Mouse (Mus musculus) spleen, adult 2 months (tissue): ENCODE results near the gene Slc6a6. TPM values are rescaled to one million over a fixed set of nuclear protein-coding genes. Genes with fewer than 3 reads are reported as not detected.
A peak's percentile ranks its signal among the peaks of the same experiment; 100 is the strongest.

Source experiments
- DNase-seq, 2 experiments: peaks; one replicate each; pipeline versions ENCODE4 v3.0.0 to v3.0.0-alpha.2; 2012 to 2021; ENCODE audit warnings: low spot score in 2 of 2, low read depth in 1 of 2
- H3K27ac ChIP-seq: fragments of 200-500 bp; 2 replicates; pipeline ENCODE4 v1.5.1; 2012; ENCODE audit warnings: low read length, inconsistent platforms; ENCODE audit not compliant: insufficient read depth
- H3K27me3 ChIP-seq: fragments of 200-500 bp; 2 replicates; pipeline ENCODE4 v1.6.1; 2012; ENCODE audit warnings: mild to moderate bottlenecking, moderate library complexity, low read length, inconsistent platforms; ENCODE audit not compliant: control insufficient read depth, insufficient read depth
- H3K36me3 ChIP-seq: fragments of 200-500 bp; 2 replicates; pipeline ENCODE4 v1.6.1; 2012; ENCODE audit warnings: mild to moderate bottlenecking, low read length, inconsistent platforms; ENCODE audit not compliant: control insufficient read depth, insufficient read depth
- H3K4me1 ChIP-seq: fragments of 200-500 bp; 2 replicates; pipeline ENCODE4 v1.6.1; 2011; ENCODE audit warnings: inconsistent platforms; ENCODE audit not compliant: control insufficient read depth, insufficient read depth, insufficient read length
- H3K4me3 ChIP-seq: fragments of 200-500 bp; 2 replicates; pipeline ENCODE4 v1.5.1; 2011; ENCODE audit warnings: mild to moderate bottlenecking, inconsistent platforms; ENCODE audit not compliant: insufficient read depth, insufficient read length; ENCODE audit errors: extremely low read depth
- CTCF ChIP-seq: fragments of 200-500 bp; IDR thresholded peaks from 2 replicates; pipeline ENCODE4 v1.5.1; 2011; ENCODE audit warnings: mild to moderate bottlenecking, inconsistent platforms; ENCODE audit not compliant: insufficient read depth, insufficient read length, insufficient replicate concordance; ENCODE audit errors: extremely low read depth
- POLR2A ChIP-seq: fragments of 200-500 bp; IDR thresholded peaks from 2 replicates; pipeline ENCODE4 v1.6.1; 2011; ENCODE audit warnings: low read depth, low read length, inconsistent platforms
- WGBS: fragments of 180-500 bp; shearing (Covaris S2); methylation state at CpG from one replicate; pipeline ENCODE4 v1.1.7; 2018; 5-methylcytosine and 5-hydroxymethylcytosine counted together
- polyA plus RNA-seq: library from polyadenylated mRNA; depleted of rRNA; stranded (reverse); fragments of >200 nt; gene quantifications from 2 replicates; pipeline ENCODE4 v1.2.3, GENCODE M21; 2012

The Slc6a6 gene
- polyA plus RNA-seq, 1 experiment: 76.1 TPM

DNA sequence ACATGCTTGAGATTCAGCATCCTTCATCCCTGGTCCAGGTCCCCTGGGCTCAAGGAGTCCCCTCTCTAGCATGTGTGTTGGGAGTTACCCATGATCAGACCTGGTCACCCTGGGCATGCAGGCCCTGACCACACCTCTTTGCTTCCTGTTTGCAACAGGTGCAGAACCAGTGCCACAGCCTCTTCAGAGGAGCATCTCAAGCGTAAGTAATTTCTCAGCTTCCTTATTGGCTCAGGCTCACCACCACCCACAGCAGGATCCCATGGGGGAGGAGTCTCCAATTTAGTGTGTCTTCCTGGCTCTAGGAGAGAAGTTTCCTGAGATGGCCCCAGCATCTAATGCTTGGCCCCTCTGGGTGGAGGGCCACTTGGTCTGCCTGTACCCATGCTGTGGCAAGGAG, 15.0 kb downstream of the Slc6a6 start:
- H3K4me3 ChIP-seq: no peak overlapping the region; the same call in 1 of the 2 replicates

GRCm38 (mm10) chr6:91699482-91700200, 15.8 kb downstream of the Slc6a6 start:
- DNase-seq: no peak
- TF ChIP-seq CTCF: no peak
- no peak for TF ChIP-seq POLR2A
- H3K27ac ChIP-seq: no peak overlapping the region

More for the DNA sequence above, 15.0 kb downstream of the Slc6a6 start:
- H3K36me3 ChIP-seq: peaks cover 7% of the 10 kb centered on the region
- TF ChIP-seq POLR2A: no peak
- TF ChIP-seq CTCF: no peak
- peaks cover 19% of the 10 kb centered on the region; the same call in 1 of the 2 replicates for H3K4me1 ChIP-seq
- DNase-seq: peak in 1 of 2 experiments; percentile 32
- no peaks in the 10 kb centered on the region for H3K27me3 ChIP-seq
- 32% methylated on average over 1 of the region's 1 CpGs for WGBS
- peak overlapping the region; percentile 27; the same call in 1 of the 2 replicates for H3K27ac ChIP-seq

GRCm38 (mm10) chr6:91700823-91701621, 17.2 kb downstream of the Slc6a6 start:
- DNase-seq: no peak
- H3K36me3 ChIP-seq: peaks cover 8% of the 10 kb centered on the region
- 86% methylated on average over 11 of the region's 11 CpGs for WGBS
- no peak overlapping the region for H3K27ac ChIP-seq
- peaks cover 17% of the 10 kb centered on the region; the same call in 1 of the 2 replicates for H3K4me1 ChIP-seq
- no peak overlapping the region for H3K4me3 ChIP-seq
- TF ChIP-seq POLR2A (no peak), CTCF (no peak)
- H3K27me3 ChIP-seq: no peaks in the 10 kb centered on the region

More at GRCm38 (mm10) chr6:91699482-91700200, 15.8 kb downstream of the Slc6a6 start:
- Histone ChIP-seq H3K4me3 (no peak overlapping the region), H3K27me3 (no peaks in the 10 kb centered on the region), H3K36me3 (peaks cover 8% of the 10 kb centered on the region), H3K4me1 (peaks cover 16% of the 10 kb centered on the region; the same call in 1 of the 2 replicates)
- 73% methylated on average over 4 of the region's 4 CpGs for WGBS

GRCm38 (mm10) chr6:91703459-91703858, 19.6 kb downstream of the Slc6a6 start:
- Histone ChIP-seq H3K27me3 (no peaks in the 10 kb centered on the region), H3K4me3 (no peak overlapping the region), H3K36me3 (peaks cover 10% of the 10 kb centered on the region), H3K27ac (no peak overlapping the region), H3K4me1 (peaks cover 18% of the 10 kb centered on the region; the same call in 1 of the 2 replicates)
- TF ChIP-seq POLR2A (no peak), CTCF (no peak)
- no peak for DNase-seq
- WGBS: 85% methylated on average over 2 of the region's 2 CpGs

DNA sequence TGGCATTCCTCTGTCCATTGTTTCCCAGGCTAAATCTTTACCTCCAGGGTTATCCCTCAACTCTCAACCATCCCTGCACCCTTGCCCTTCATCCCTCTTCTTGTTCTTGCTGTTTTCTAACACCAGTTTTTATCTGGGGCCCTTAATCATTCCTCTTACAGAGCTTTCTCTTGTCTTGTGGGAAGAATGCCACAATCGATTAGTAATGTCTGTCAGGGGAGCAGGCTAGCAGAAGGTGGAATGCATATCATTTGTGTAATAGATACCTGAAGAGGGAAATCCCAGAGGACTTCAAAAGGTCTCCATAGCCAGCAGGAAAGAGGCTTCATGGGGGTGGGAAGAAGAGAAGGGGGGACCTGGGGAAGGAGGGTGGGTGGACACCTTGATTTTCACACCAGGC, 20.6 kb downstream of the Slc6a6 start:
- WGBS: 79% methylated on average over 1 of the region's 1 CpGs
- Histone ChIP-seq H3K4me3 (no peak overlapping the region), H3K27me3 (no peaks in the 10 kb centered on the region), H3K27ac (no peak overlapping the region), H3K36me3 (peaks cover 11% of the 10 kb centered on the region), H3K4me1 (peaks cover 8% of the 10 kb centered on the region; the same call in 1 of the 2 replicates)
- TF ChIP-seq POLR2A (no peak), CTCF (no peak)
- DNase-seq: no peak

- no peak for DNase-seq
- Histone ChIP-seq H3K4me3 (no peak overlapping the region; the same call in 1 of the 2 replicates), H3K27ac (peak overlapping the region; percentile 78), H3K27me3 (no peaks in the 10 kb centered on the region), H3K4me1 (peaks cover 8% of the 10 kb centered on the region; the same call in 1 of the 2 replicates), H3K36me3 (peaks cover 11% of the 10 kb centered on the region)
- TF ChIP-seq POLR2A (no peak), CTCF (no peak)
- 46% methylated on average over 4 of the region's 4 CpGs for WGBS
Observed at GRCm38 (mm10) chr6:91705651-91706050, 21.8 kb downstream of the Slc6a6 start.
